Mouse (Mus musculus) cerebellum, adult 2 months (tissue): Measurements from ENCODE around the gene Asic4. TPM values are rescaled to one million over a fixed set of nuclear protein-coding genes. Genes with fewer than 3 reads are reported as not detected.

ENCODE experiments used
- DNase-seq, 2 experiments: peaks; one replicate each; pipeline ENCODE4 v3.0.0; 2021
- H3K27ac ChIP-seq: fragments of 200-500 bp; 2 replicates; pipeline ENCODE4 v1.5.1; 2012; ENCODE audit warnings: low read length, control low read depth, inconsistent platforms; ENCODE audit not compliant: insufficient read depth
- H3K27me3 ChIP-seq: fragments of 200-500 bp; 2 replicates; pipeline ENCODE4 v1.6.1; 2012; ENCODE audit warnings: inconsistent platforms, mild to moderate bottlenecking, low read length, moderate library complexity; ENCODE audit not compliant: control insufficient read depth, insufficient read depth
- H3K4me1 ChIP-seq: fragments of 200-500 bp; 2 replicates; pipeline ENCODE4 v1.6.1; 2011; ENCODE audit warnings: low read length; ENCODE audit not compliant: control insufficient read depth, insufficient read depth
- H3K4me3 ChIP-seq: fragments of 200-500 bp; replicated peaks from 2 replicates; pipeline ENCODE3; 2011; ENCODE audit warnings: mild to moderate bottlenecking, low read depth, low read length, control low read depth; ENCODE audit not compliant: insufficient read depth
- CTCF ChIP-seq: fragments of 200-500 bp; IDR thresholded peaks from 2 replicates; pipeline ENCODE4 v1.5.1; 2011; ENCODE audit warnings: low read depth, mild to moderate bottlenecking, control low read depth, low read length, moderate library complexity, borderline replicate concordance; ENCODE audit not compliant: insufficient read depth
- POLR2A ChIP-seq: fragments of 200-500 bp; IDR thresholded peaks from 2 replicates; pipeline ENCODE4 v1.6.1; 2011; ENCODE audit warnings: low read length, control low read depth, borderline replicate concordance; ENCODE audit not compliant: insufficient read depth
- WGBS: fragments of 180-500 bp; shearing (Covaris S2); methylation state at CpG from one replicate; pipeline ENCODE4 v1.1.7; 2018; 5-methylcytosine and 5-hydroxymethylcytosine counted together
- polyA plus RNA-seq: library from polyadenylated mRNA; depleted of rRNA; stranded (reverse); fragments of >200 nt; gene quantifications from 2 replicates; pipeline ENCODE4 v1.2.3, GENCODE M21; 2012; rRNA removed

The Asic4 gene
- 2.1 and 2.8 TPM in 2 replicates for polyA plus RNA-seq

DNA sequence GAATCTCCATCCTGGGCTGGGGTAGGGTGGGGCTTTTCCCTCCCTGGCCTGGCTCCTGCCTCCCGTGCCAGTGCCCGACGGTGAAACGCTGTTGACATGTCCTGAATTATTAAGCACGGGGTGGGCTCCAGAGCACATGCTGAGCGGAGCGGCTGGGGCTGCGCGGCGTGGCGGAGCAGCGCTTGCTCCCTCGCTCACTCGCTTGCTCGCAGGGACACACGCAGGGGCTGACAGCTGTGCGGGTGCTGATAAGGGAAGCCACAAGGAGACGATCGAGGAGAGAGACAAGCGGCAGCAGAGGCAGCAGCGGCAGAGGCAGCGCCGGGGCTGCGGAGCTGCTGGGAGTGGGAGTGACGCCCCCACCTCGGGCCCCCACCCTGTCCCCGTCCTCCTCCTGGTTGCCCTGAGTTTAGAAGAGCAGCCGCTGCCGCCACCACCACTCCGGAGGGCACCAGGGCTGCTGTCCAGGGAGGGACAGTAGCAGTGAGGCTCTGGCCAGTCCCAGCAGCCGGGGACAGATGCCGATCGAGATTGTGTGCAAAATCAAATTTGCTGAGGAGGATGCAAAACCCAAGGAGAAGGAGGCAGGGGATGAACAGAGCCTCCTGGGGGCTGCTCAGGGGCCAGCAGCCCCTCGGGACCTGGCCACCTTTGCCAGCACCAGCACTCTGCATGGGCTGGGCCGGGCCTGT lies at the start of gene Asic4:
Asic4 (plus strand) TSS at position 123 of the 692 bp plus-strand sequence.
- TF ChIP-seq CTCF (no peak), POLR2A (no peak)
- peaks cover 13% of the 10 kb centered on the region for H3K4me1 ChIP-seq
- DNase-seq = no peak
- WGBS = 23% methylated on average over 35 of the region's 35 CpGs
- no peak within 1 kb of the TSS for H3K27ac ChIP-seq
- no peak within 1 kb of the TSS for H3K4me3 ChIP-seq
- H3K27me3 ChIP-seq = no peaks in the 10 kb centered on the region; the same call in 1 of the 2 replicates

DNA sequence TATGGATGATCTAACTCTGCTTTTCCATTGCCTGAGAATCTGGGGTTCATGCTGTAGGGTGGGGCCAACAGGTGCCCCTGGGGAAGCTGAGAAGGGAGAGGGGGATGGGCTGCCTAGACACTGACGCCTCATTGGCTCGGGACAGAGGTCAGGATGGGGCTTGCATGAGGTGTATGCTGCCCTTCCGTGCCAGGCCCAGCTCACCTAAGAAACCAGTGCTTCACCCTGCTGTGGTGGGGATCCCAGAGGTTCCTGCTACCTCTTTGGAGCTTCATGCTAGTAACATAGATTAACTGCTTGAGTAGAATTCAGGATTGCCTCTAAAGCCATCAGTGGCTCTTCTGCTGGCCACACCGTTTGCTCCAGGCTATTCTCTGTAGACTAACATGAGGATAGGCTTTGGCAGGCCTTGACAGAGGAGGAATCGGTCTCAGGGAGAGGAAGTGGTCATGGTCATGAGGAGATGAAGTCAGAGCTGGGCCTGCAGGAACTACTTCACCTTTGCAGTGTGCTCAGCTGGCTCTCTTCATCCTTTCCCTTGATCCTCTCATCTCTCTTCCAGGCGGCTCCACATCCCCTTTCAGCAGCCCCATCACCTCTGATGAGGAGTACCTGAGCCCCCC lies 49.6 kb upstream of the Asic4 start:
- H3K4me1 ChIP-seq = peaks cover 20% of the 10 kb centered on the region
- TF ChIP-seq CTCF (no peak), POLR2A (no peak)
- H3K27ac ChIP-seq = no peak overlapping the region
- H3K4me3 ChIP-seq = no peak overlapping the region
- DNase-seq = no peak
- H3K27me3 ChIP-seq = no peaks in the 10 kb centered on the region
- WGBS = 42% methylated on average over 6 of the region's 6 CpGs

DNA sequence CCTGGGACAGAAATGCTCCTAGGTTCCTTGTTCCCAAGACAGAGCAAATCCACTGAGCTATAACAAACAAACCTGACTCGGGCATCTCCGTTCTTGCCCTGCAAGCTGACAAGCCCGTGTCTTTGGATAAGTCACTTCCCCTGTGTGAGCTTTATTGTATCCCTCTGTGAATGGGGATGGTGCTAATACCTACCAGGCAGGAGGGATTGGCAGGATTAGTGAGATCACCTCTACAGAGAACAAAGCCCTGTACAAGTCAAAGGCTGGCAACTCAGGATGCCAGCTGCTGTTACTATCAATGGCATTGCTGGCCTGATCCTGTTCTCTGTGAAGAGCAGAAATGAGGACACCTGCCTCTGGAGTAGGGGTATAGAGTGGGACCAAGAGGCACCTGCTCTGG lies 44.7 kb upstream of the Asic4 start:
- H3K27ac ChIP-seq = no peak overlapping the region
- peak in 1 of 2 experiments; percentile 40 for DNase-seq
- peaks cover 7% of the 10 kb centered on the region for H3K4me1 ChIP-seq
- H3K27me3 ChIP-seq = no peaks in the 10 kb centered on the region
- TF ChIP-seq CTCF (no peak), POLR2A (no peak)
- no peak overlapping the region for H3K4me3 ChIP-seq
- WGBS = 37% methylated on average over 3 of the region's 3 CpGs

DNA sequence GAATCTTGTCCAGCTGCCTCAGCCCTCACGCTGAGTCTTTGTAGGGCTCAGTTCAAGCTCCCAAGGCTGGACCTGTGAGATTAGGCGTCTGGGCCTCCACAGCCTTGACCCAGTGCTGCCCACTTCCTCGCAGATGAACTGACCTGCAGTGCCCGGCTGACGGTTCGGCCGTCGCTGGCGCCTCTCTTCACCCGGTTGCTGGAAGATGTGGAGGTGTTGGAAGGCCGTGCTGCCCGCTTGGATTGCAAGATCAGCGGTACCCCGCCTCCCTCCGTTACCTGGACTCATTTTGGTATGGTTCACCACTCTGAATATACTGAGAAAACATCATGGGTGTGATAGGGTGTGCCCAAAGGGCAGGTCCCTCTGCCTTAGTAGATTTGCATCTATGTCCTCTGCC lies 44.1 kb upstream of the Asic4 start:
- Histone ChIP-seq H3K27me3 (no peaks in the 10 kb centered on the region), H3K4me3 (no peak overlapping the region), H3K27ac (no peak overlapping the region), H3K4me1 (peaks cover 7% of the 10 kb centered on the region)
- DNase-seq = no peak
- no peak for TF ChIP-seq POLR2A
- TF ChIP-seq CTCF = no peak
- WGBS = 82% methylated on average over 15 of the region's 15 CpGs

DNA sequence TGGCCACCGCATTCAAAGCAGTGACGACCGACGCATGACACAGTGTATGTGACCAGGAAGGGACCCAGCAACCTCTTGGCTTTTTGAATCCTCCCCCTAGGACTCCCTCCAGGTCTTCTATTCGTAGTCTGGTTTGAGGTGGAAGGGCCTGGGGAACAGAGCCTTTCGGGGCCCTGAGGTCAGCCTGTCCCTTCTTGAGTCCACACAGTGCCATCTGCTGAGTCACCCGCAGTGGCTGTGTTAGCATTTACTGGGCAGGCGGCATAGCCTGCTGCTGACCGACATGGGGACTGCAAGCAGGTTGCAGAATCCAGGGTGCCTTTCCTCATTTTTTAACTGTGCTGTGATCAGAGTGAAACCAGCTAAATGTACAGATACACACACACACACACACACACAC lies 43.2 kb upstream of the Asic4 start:
- TF ChIP-seq CTCF (no peak), POLR2A (no peak)
- 67% methylated on average over 9 of the region's 9 CpGs for WGBS

DNA sequence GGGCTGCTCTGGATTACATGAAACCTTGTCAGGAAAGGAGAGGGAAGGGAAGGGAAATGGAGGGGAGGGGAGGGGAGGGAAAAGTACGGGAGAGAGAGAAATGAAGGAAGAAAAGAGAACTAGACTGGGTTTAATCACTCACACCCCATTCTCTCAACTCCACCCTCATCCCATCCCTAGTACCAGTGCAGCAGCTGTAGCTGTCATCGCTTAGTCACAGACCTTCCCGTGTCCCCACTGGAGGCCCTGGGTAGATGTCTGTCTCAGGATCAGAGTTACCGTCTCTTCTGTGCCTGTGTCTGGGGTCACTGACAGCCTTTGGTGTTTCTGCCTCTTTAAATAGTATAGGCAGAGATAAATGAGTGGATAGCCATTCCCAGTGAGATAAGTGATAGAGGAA lies 42.0 kb upstream of the Asic4 start:
- WGBS = 80% methylated on average over 4 of the region's 4 CpGs
- DNase-seq = no peak
- no peak overlapping the region for H3K4me3 ChIP-seq
- no peak overlapping the region for H3K27ac ChIP-seq
- TF ChIP-seq CTCF (no peak), POLR2A (no peak)
- no peaks in the 10 kb centered on the region for H3K27me3 ChIP-seq
- peaks cover 11% of the 10 kb centered on the region for H3K4me1 ChIP-seq

More for the DNA sequence above, 43.2 kb upstream of the Asic4 start:
- Histone ChIP-seq H3K4me1 (peaks cover 7% of the 10 kb centered on the region), H3K4me3 (no peak overlapping the region), H3K27ac (no peak overlapping the region), H3K27me3 (no peaks in the 10 kb centered on the region)
- DNase-seq = no peak

DNA sequence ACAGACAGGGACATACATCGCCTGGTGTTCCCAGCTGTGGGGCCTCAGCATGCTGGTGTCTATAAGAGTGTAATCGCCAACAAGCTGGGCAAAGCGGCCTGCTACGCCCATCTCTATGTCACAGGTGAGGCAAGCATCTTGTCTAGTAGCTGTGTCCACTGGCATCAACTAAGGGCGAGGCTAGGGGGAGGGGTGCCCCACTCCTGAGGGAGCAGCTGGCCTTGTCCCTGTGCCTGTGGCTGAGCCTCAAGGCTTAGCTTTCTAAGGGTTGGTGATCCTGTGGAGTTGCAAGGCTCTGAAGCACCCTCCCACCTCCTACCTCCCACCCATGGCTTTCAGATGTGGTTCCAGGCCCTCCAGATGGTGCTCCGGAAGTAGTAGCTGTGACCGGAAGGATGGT lies 40.3 kb upstream of the Asic4 start:
- H3K27ac ChIP-seq = no peak overlapping the region; the same call in 1 of the 2 replicates
- no peak for TF ChIP-seq CTCF
- no peak for TF ChIP-seq POLR2A
- H3K4me3 ChIP-seq = no peak overlapping the region
- H3K27me3 ChIP-seq = no peaks in the 10 kb centered on the region
- 69% methylated on average over 7 of the region's 7 CpGs for WGBS
- peaks cover 15% of the 10 kb centered on the region for H3K4me1 ChIP-seq
- no peak for DNase-seq

DNA sequence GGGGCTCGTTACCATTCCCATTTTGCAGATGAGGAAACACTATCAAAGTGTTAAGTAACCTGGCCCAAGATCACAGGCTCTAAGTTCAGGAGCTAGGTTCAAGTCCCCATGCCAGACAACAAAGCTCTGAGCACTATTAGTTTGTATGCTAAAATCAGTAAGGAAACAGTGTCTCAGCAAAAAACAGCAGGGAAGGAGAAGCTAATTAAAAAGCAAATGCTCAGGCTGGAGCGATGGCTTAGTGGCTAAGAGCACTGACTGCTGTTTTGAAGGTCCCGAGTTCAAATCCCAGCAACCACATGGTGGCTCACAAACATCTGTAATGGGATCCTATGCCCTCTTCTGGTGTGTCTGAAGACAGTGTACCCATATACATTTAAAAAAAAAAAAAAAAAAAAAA lies 38.0 kb upstream of the Asic4 start:
- no peak overlapping the region for H3K4me3 ChIP-seq
- 81% methylated on average over 3 of the region's 3 CpGs for WGBS
- DNase-seq = no peak
- no peak overlapping the region for H3K27ac ChIP-seq
- TF ChIP-seq CTCF = no peak
- TF ChIP-seq POLR2A = no peak
- H3K4me1 ChIP-seq = peaks cover 19% of the 10 kb centered on the region
- no peaks in the 10 kb centered on the region for H3K27me3 ChIP-seq
